Mouse (Mus musculus) kidney, postnatal 4 days (tissue): ENCODE results near the gene Kiz.
A peak's percentile ranks its signal among the peaks of the same experiment; 100 is the strongest.

Experiments
- DNase-seq, 2 experiments: peaks; one replicate each; pipeline ENCODE4 v3.0.0; 2021; ENCODE audit warnings: mixed read lengths in 2 of 2

Kiz gene

DNA sequence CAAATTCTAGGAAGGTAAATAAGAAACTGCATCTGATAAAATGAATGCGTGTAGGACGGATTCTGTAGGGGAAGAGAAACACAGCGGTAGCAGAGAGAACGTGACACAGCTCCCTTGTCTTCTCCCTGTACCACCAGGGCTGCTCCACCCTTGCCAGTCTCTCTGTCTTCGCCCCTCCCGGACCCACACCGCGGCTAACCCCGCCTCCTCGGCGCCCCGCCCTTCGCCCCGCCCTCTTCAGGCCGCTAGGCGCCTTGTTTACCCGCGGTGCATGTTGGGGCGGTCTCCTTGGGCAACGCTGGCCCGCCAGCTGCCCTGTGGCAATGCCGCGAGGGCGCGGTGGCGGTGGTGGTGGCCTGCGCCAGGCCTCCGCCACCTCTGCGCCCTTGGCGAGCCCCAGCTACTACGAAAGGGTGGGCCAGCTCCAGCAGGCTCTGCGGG, at the start of gene Kiz:
Kiz (plus strand) TSS at position 266 of the 441 bp plus-strand sequence.
- DNase-seq: peak; percentile 97

GRCm38 (mm10) chr2:146809706-146810256, 45.9 kb upstream of the Kiz start:
- no peak for DNase-seq

DNA sequence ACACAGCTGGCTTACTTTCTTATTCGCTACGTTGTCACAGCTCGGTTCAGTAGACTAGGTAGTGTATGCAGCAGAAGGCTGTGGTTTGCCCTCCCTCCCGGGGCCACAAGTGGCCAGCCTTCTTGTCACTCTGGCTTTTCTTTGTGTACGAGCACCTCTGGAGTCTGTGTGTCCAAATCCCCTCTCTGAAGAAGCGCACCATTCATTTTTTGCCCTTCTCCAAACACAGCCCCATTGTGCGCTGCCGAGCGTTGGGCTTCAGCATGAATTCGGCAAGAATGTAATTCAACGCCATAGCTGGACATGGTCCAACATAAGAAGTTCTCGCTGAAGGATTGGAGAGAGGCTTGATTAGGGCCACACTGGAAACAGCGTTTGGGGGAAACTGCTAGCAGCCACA, 45.0 kb upstream of the Kiz start:
- DNase-seq: peak; percentile 2 to 5

DNA sequence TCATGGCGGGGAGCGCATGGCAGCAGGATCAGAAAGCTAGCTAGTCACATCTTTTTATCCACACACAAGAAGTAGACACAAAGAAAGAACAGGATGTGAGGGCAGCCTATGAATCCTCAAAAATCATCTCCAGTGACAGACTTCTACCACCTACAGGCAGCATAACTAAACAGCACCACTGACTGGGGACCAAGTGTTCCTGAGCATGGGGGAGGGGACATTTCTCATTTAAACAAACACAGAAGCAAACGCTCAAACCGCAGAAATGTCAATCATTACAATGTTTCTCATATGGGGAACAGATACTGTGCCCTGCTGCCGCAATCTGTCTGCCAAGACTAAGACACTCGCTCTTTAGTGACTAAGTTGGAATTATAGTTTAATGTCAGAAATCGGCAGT, 40.7 kb upstream of the Kiz start:
- no peak for DNase-seq

DNA sequence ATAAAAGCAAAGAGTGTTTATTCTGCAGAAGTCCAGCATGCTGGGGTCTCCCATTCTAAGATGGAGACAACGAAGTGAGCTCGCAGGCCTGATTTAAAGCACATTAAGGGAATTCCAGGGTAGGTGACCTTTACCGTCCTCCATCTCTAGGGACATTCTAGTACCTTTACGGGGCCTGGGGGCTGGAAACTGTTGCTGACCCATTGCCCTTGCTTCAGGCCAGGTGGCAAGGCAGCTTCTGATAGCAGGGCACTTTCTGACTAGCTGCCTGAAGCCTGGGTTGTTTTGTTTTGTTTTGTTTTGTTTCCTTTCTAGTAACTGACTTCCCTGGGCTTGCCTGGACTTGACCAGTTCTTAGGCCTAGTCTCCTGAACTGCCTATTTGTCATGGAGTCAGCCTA, 36.6 kb upstream of the Kiz start:
- DNase-seq: no peak

DNA sequence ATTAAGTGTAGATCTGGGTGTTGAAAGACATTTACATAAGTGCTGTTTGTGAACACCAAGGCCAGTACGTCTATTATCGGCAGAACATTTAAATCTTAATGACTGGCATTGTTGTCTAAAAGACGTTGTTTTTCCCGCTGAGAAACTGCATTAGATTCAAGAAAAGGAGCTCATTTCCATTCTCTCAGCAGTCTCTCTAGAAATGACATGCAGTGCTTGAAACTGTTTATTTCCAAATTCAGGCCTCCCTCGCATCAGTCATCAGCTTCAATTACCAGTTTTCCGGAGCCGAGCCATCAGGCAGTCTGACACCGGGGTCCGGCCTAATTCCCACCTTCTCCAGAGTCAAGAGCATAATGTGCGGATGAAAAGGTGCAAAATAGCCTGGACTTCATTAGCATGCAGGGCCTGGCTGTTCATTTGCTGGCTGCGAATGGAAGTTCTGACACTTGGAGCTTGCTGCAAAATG, 32.1 kb upstream of the Kiz start:
- DNase-seq: no peak

- no peak for DNase-seq
Measured at GRCm38 (mm10) chr2:146824043-146824442, 31.6 kb upstream of the Kiz start.

DNA sequence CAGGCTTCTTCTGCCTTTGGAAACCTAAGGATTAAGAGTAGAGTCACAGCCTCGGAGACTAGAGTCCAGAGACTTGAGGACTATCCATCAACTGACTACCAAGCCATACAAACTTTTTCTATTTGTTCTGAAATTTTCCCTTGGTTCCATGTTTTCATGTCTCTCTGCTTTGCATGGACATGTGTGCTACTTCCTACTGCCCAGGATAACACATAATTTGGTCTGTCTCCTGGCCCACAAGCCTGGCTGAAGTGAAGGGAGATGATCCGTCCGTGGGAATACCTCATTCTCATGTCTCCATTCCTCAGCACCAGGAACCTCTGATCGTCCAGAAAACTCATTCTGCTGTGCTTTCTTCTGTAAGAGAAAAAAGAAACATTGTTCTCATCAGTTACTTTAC, 27.7 kb upstream of the Kiz start:
- no peak for DNase-seq

GRCm38 (mm10) chr2:146833222-146834063, 22.2 kb upstream of the Kiz start:
- peak in 1 of 2 experiments; percentile 8 for DNase-seq

DNA sequence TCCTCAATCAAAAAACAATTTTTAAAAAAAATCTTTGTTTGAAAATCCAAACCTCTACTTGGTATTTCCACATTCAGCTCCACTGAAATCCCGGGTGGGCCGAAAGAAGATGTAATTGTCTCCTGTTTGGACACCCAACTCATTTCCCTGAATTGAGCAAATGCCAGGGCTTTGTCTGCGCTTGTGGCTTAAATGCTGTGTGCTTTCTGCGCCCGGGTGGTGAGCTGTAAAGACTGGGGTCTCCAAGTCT, 21.7 kb upstream of the Kiz start:
- DNase-seq: peak in 1 of 2 experiments; percentile 26

DNA sequence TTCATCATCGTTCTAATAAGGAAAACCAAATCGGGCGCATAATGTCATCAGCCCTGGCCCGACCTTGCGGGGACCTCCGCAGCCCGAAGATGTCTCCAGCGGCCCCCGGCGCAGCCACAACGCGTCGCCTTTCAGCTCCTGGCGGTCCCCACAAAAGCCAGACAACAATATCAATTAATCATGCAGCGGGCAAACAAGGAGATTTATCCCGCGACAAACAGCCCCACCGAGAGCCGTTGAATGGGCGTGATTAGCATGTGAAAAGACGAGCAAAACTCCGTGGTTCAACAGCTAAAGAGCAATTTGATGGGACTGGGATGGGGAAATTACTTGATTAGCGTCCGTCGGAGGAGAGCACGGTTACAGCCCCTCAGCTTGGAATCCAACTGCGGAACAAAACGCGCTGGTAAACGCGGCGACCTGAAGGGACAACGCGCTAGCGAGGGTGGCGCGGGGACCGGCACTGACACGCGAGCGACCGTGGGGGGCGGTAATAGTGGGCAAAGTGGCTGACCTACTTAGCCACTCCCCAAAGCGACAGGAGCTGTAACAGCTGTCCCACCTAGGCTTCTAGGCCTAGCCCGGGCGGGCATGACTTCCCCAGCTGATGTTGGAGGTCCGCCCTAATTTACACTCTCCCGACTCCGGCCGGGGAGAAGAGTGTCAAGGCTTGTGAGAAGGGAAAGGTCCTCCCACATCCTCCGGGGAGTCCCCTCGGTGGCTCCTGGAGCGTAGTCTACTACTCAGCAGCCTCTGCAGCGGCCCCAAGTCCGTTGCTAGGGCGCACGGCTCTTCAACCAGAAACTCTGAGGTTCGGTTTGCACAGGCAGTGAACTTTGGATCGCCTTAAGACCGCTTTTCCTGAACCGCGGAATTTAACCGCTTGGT, 21.1 kb upstream of the Kiz start:
- peak; percentile 38 to 60 for DNase-seq

DNA sequence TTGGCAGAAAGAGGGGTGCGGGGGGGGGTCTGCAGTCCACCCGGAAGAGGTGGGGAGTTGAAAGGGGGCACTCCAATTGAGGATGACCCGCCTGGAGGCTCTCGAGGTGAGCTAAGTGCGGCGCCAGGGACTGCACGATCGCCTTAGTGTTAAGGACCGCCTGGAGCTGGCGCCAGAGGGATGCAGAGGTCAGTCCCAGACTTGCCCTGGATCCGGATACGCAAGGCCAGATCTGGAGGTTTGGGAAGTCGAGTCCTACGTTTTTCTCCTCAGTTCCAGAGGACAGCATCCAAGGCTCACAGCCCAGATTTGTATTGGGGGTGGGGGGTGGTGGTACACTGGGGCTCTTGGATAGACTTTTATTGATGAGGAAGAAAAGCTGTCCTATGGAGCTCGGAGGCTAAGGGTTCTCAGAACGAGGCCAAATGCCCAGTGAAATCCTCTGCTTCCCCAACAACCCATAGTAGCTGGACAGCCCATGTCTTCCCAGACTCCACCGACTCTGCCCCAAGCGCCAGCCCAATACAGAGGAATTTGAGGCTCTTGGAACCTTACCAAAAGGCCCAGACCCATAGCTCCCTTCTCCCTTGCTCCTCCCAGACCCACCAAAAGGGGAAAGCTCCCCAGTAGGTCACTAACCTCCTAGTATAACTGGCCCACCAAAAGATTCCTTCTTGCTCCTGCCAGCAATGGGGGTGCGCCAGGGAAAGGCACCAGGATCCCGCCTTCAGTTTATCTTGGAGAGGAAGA, 20.2 kb upstream of the Kiz start:
- DNase-seq: peak in 1 of 2 experiments; percentile 43

- DNase-seq: peak in 1 of 2 experiments; percentile 22
Measured at GRCm38 (mm10) chr2:146836246-146836645, 19.4 kb upstream of the Kiz start.

- peak in 1 of 2 experiments; percentile 9 for DNase-seq
Measured at GRCm38 (mm10) chr2:146836871-146837550, 18.7 kb upstream of the Kiz start.

GRCm38 (mm10) chr2:146837653-146838052, 18.0 kb upstream of the Kiz start:
- DNase-seq: no peak

GRCm38 (mm10) chr2:146838596-146839302, 16.9 kb upstream of the Kiz start:
- peak in 1 of 2 experiments; percentile 29 for DNase-seq

DNA sequence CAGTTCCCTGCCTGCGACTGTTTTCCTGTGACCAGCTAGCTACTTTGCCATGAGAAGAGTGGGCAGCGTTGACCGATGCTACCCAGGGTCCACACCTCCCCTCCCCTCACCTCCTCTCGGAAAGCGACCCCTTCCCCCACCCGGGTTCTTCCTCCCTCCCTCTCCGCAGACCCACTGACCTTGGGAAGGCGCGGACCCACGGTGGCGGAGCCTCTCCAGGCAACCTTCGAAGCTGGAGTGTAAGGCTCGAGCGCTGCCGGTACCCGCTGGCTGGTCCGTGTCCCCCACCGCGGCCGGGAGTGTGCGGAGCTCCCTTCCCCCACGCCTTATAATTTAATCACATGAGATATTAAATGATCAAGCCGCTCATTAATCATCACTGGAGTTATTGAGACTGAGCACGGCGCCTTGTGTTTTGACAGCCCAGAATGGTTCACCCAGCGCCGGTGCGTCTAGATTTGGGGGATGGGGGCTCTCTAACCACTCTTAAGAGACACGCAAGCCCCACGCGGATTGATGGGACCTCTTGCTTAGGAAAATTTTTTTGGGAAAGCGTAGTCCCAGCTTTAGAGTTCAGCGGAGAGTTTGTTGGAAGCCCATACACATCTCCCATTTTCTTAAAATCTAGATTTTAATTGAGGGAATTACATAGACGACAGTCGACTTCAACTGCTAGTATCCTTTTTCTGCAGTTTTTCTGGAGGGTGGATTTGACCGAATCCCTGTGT, 16.2 kb upstream of the Kiz start:
- DNase-seq: peak in 1 of 2 experiments; percentile 20

DNA sequence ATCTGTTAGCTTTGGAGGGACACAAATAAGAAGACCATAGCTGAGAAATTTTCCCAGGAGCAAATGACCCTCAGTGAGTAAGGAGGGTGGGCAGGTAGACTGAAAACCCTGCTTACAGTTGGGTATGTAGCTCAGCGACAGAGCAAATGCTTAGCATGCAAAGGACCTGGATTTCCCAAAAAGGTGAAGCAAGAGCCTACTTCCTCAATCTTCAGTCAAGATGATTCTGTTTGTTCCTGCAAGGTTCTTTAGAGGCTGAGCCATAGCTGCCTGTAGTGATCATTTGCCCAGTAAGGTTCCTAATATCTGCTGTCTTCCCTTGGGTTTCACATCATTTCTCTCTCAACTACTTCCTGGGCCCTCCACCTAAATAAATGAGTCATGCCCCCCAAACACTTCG, 7.8 kb upstream of the Kiz start:
- DNase-seq: no peak

- DNase-seq: no peak
Measured at GRCm38 (mm10) chr2:146856120-146856519, 456 bp downstream of the Kiz start.

DNA sequence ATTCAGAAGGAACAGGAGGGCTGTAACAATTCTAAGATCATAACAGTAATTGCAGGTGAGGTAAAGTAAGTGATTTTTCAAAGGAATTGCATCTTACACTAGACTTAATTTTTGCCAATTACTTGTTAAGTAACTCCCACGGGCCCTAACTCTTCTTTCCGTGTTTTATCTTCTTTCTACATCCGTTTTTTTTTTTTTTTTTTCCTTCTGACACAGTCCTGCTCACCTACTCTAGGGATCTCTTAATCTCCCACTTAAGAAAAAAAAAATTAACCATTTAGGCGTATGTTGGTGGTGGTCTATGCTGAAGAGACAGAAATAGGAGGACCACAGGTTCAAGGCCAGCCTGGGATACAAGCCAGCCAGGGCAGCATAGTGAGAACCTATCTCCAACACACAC, 1.2 kb downstream of the Kiz start:
- no peak for DNase-seq

- peak in 1 of 2 experiments; percentile 7 for DNase-seq
Measured at GRCm38 (mm10) chr2:146865781-146866180, 10.1 kb downstream of the Kiz start.
